Mouse (Mus musculus): ENCODE data around the gene Hexdc.

The Hexdc gene

GRCm38 (mm10) chr11:121204161-121205006 lies at the start of gene Hexdc, which contains the start of gene Ogfod3:
TSS of gene Hexdc (plus strand) at chr11:121204433.
TSS of gene Ogfod3 (minus strand) at chr11:121204711.
- peak; percentile 95 for DNase-seq (ENCODE audit: low read depth, low spot score)

- DNase-seq (ENCODE audit: low read depth, low spot score), result peak; percentile 72
Measured at GRCm38 (mm10) chr11:121156411-121156891, 47.8 kb upstream of the Hexdc start.

GRCm38 (mm10) chr11:121159971-121160370 lies 44.3 kb upstream of the Hexdc start, which contains the start of gene Uts2r:
TSS of gene Uts2r (plus strand) at chr11:121160271.
- no peak for DNase-seq (ENCODE audit: low read depth, low spot score)

- DNase-seq (ENCODE audit: low read depth, low spot score), result peak; percentile 92
Measured at GRCm38 (mm10) chr11:121160636-121161346, 43.4 kb upstream of the Hexdc start.

GRCm38 (mm10) chr11:121163751-121164150 lies 40.5 kb upstream of the Hexdc start:
- peak; percentile 49 for DNase-seq (ENCODE audit: low read depth, low spot score)

GRCm38 (mm10) chr11:121173203-121173602 lies 31.0 kb upstream of the Hexdc start:
- peak; percentile 37 for DNase-seq (ENCODE audit: low read depth, low spot score)

- DNase-seq (ENCODE audit: low read depth, low spot score), result no peak
Measured at GRCm38 (mm10) chr11:121174234-121174633, 30.0 kb upstream of the Hexdc start.

- DNase-seq (ENCODE audit: low read depth, low spot score), result no peak
Measured at GRCm38 (mm10) chr11:121176285-121177270, 27.7 kb upstream of the Hexdc start.

- DNase-seq (ENCODE audit: low read depth, low spot score), result no peak
Measured at GRCm38 (mm10) chr11:121189681-121190080, 14.6 kb upstream of the Hexdc start.

GRCm38 (mm10) chr11:121192742-121193141 lies 11.5 kb upstream of the Hexdc start:
- DNase-seq (ENCODE audit: low read depth, low spot score), result no peak

- no peak for DNase-seq (ENCODE audit: low read depth, low spot score)
Measured at GRCm38 (mm10) chr11:121193415-121193814, 10.8 kb upstream of the Hexdc start.

- no peak for DNase-seq (ENCODE audit: low read depth, low spot score)
Measured at GRCm38 (mm10) chr11:121198622-121199021, 5.6 kb upstream of the Hexdc start.

- DNase-seq (ENCODE audit: low read depth, low spot score), result no peak
Measured at GRCm38 (mm10) chr11:121199851-121200250, 4.4 kb upstream of the Hexdc start.

GRCm38 (mm10) chr11:121200781-121201180 lies 3.5 kb upstream of the Hexdc start:
- DNase-seq (ENCODE audit: low read depth, low spot score), result no peak

- peak; percentile 51 for DNase-seq (ENCODE audit: low read depth, low spot score)
Measured at GRCm38 (mm10) chr11:121201436-121202198, 2.6 kb upstream of the Hexdc start.

- no peak for DNase-seq (ENCODE audit: low read depth, low spot score)
Measured at GRCm38 (mm10) chr11:121203859-121204160, 423 bp upstream of the Hexdc start.

- DNase-seq (ENCODE audit: low read depth, low spot score), result peak; percentile 61
Measured at GRCm38 (mm10) chr11:121216831-121217230, 12.6 kb downstream of the Hexdc start.

GRCm38 (mm10) chr11:121219776-121220175 lies 15.5 kb downstream of the Hexdc start:
- DNase-seq (ENCODE audit: low read depth, low spot score), result no peak

- DNase-seq (ENCODE audit: low read depth, low spot score), result no peak
Measured at GRCm38 (mm10) chr11:121220771-121221170, 16.5 kb downstream of the Hexdc start.

GRCm38 (mm10) chr11:121221321-121222010 lies 17.2 kb downstream of the Hexdc start:
- DNase-seq (ENCODE audit: low read depth, low spot score), result no peak

Measured in skeletal muscle tissue, adult 2 months (tissue).